Mouse (Mus musculus): Measurements from ENCODE around the gene Vmn1r174.
"Not testable (repeated sequence)": the region's sequence is repeated elsewhere in the genome, so short reads cannot be mapped to it uniquely, and the experiment has no call there.

Gene Vmn1r174

GRCm38 (mm10) chr7:23751970-23752369 lies at the start of gene Vmn1r174:
Gene Vmn1r174 (plus strand): TSS chr7:23752270.
- not testable (repeated sequence) for DNase-seq

GRCm38 (mm10) chr7:23784526-23784925 lies 32.5 kb downstream of the Vmn1r174 start:
- DNase-seq = no peak

- DNase-seq = not testable (repeated sequence)
Observed at GRCm38 (mm10) chr7:23810543-23810942, 58.5 kb downstream of the Vmn1r174 start, which contains the start of gene Vmn1r175. Gene Vmn1r175 (minus strand): TSS chr7:23810643.
